Mouse (Mus musculus): ENCODE results near the gene Slc25a54.

GRCm38 (mm10) chr3:109125531-109125930, 45.3 kb downstream of the Slc25a54 start:
- TF ChIP-seq CTCF (conservative IDR thresholded peaks at IDR 0.05 in 1 of 2, IDR thresholded peaks at IDR 0.05 in 1 of 2; ENCODE audit: low read depth in 2 of 2, low read length in 2 of 2), result no peak
- TF ChIP-seq EP300 (IDR thresholded peaks at IDR 0.05; ENCODE audit: low read length), result no peak
- TF ChIP-seq SMC3 (IDR thresholded peaks at IDR 0.05; ENCODE audit: low read depth, low read length), result no peak
- no peak for TF ChIP-seq UBTF (IDR thresholded peaks at IDR 0.05; ENCODE audit: low read depth, low read length)
- TF ChIP-seq POLR2A (IDR thresholded peaks at IDR 0.05; ENCODE audit: low read depth, low read length), result no peak

Data from CH12.LX (cell line).